Mouse (Mus musculus): ENCODE results near the gene Exosc3. TPM values are rescaled to one million over a fixed set of nuclear protein-coding genes. Genes with fewer than 3 reads are reported as not detected.
A peak's percentile ranks its signal among the peaks of the same experiment; 100 is the strongest.

Gene Exosc3
- polyA plus RNA-seq, 1 experiment from 2014 or later: 52.4 TPM

DNA sequence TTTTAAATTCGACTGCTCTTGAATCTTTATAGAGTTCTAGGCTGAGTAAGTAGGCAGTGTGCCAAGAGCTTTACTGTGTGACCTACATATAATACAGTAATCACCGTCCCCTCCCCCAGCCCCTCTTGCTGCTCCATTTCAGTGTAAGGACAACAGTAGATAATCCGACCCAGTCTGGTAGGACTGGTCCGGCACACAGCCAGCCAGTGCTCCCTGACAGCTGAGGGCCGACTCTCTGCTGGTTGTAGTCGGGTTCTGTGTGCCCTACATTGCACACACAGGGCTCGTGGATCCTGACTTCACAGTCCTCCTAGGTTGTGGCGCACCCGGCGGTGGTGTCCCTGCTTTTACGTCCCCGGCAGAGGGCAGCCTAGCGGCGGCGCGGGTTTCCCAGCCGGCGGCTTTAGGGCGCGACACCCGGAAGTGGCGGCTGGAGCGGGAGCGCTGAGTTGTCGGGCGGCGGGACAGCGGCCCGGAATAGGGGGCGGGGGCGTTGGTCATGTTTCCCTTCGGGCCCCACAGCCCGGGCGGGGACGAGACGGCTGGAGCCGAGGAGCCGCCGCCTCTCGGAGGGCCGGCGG is 773 bp downstream of the Exosc3 start, which contains the start of gene Dcaf10:
Gene Dcaf10 (plus strand): TSS at position 433 of the 581 bp plus-strand sequence.
- Histone ChIP-seq H3K36me3 (ENCODE audit: control insufficient read depth, insufficient read depth, low read length) (0 out of 2 replicates have a peak, but pooled peaks cover 5% of the 10 kb centered on the region), H3K4me2 (ENCODE audit: low read length) (peak within 1 kb of the TSS; percentile 90), H3K9ac (ENCODE audit: low read length) (peak within 1 kb of the TSS; percentile 93), H3K27me3 (replicated peaks; ENCODE audit: control insufficient read depth, insufficient read depth, low read length) (no peaks in the 10 kb centered on the region), H3K9me3 (replicated peaks; ENCODE audit: control insufficient read depth, low read length) (no peaks in the 10 kb centered on the region), H3K27ac (ENCODE audit: low read depth, low read length) (peak within 1 kb of the TSS; percentile 92), H3K4me1 (ENCODE audit: control insufficient read depth, insufficient read depth, low read length) (peaks cover 14% of the 10 kb centered on the region), H3K4me3 (ENCODE audit: low read depth, low read length) (peak within 1 kb of the TSS; percentile 93)
- peak; percentile 90 for ATAC-seq
- DNase-seq (ENCODE audit: low spot score): peak; percentile 91
- WGBS: under 1% methylated on average over 39 of the region's 42 CpGs

DNA sequence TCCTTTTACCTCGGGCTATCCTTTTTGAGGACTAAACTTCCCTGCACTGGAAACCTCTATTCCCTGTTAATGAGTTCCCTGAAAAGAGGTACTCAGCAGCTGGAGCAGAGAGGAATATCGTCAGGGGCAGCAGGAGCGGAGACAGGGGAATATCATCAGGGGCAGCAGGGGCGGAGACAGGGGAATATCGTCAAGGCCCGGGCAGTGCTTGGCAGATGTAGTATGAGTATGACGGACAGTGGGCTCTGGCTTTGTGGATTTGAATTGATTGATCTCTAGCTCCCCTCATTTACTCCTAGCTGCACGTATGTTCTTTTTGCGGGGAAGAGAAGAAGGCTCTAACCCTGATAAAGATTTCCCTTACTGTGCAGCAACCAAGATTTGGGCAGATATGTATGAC is 1.3 kb downstream of the Exosc3 start:
- peak overlapping the region; percentile 93; the same call in 1 of the 2 replicates for H3K9ac ChIP-seq (ENCODE audit: low read length)
- no peaks in the 10 kb centered on the region for H3K9me3 ChIP-seq (replicated peaks; ENCODE audit: control insufficient read depth, low read length)
- no peak for DNase-seq (ENCODE audit: low spot score)
- no peak for ATAC-seq
- H3K4me2 ChIP-seq (ENCODE audit: low read length): peak overlapping the region; percentile 90
- WGBS: 55% methylated on average over 9 of the region's 9 CpGs
- no peaks in the 10 kb centered on the region for H3K27me3 ChIP-seq (replicated peaks; ENCODE audit: control insufficient read depth, insufficient read depth, low read length)
- peak overlapping the region; percentile 93; the same call in 1 of the 2 replicates for H3K4me3 ChIP-seq (ENCODE audit: low read depth, low read length)
- H3K27ac ChIP-seq (ENCODE audit: low read depth, low read length): peak overlapping the region; percentile 92
- peaks cover 14% of the 10 kb centered on the region for H3K4me1 ChIP-seq (ENCODE audit: control insufficient read depth, insufficient read depth, low read length)
- H3K36me3 ChIP-seq (ENCODE audit: control insufficient read depth, insufficient read depth, low read length): 0 out of 2 replicates have a peak, but pooled peaks cover 1% of the 10 kb centered on the region

DNA sequence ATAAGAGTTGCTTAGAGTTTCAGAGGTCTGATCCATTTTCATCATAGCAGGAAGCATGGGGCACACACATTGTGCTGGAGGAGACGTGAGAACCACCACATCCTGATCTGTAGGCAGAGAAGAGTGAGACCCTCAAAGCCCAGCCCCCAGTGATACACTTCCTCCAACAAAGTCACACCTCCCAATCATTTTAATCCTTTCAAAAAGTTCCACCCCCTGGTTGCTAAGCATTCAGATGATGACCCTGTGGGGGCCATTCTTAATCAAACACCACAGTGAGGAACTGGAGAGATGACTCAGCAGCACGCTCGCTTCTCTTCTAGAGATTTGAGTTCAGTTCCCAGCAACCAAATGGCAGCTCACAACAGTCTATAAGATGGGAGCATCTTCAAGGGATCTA is 10.1 kb downstream of the Exosc3 start:
- Histone ChIP-seq H3K9ac (ENCODE audit: low read length) (no peak overlapping the region), H3K9me3 (replicated peaks; ENCODE audit: control insufficient read depth, low read length) (no peaks in the 10 kb centered on the region), H3K4me3 (ENCODE audit: low read depth, low read length) (no peak overlapping the region), H3K27me3 (replicated peaks; ENCODE audit: control insufficient read depth, insufficient read depth, low read length) (no peaks in the 10 kb centered on the region), H3K27ac (ENCODE audit: low read depth, low read length) (no peak overlapping the region), H3K36me3 (ENCODE audit: control insufficient read depth, insufficient read depth, low read length) (no peaks in the 10 kb centered on the region), H3K4me2 (ENCODE audit: low read length) (no peak overlapping the region), H3K4me1 (ENCODE audit: control insufficient read depth, insufficient read depth, low read length) (no peaks in the 10 kb centered on the region)
- no peak for ATAC-seq
- 74% methylated on average over 3 of the region's 3 CpGs for WGBS
- DNase-seq (ENCODE audit: low spot score): no peak

DNA sequence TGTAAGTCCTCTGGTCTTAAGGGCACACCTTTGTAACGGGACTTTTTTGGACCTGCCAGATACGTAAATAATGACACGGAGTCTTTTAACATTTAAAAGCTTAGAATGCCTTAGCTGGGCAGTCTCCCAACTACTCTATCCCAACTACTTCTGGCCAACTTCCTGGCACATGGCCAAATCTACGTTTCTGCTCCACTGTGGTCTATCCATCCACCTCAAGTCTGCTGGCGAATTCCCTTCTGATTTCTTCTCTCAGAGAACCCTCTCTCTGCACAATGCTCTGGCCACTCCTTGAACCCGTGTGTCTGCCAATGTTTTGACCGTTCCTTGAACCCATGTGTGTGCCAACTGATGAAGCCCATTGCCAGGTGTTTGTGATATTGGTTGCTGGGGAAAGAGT is 11.4 kb downstream of the Exosc3 start:
- Histone ChIP-seq H3K36me3 (ENCODE audit: control insufficient read depth, insufficient read depth, low read length) (no peaks in the 10 kb centered on the region), H3K4me3 (ENCODE audit: low read depth, low read length) (no peak overlapping the region), H3K27ac (ENCODE audit: low read depth, low read length) (no peak overlapping the region), H3K4me2 (ENCODE audit: low read length) (no peak overlapping the region), H3K9me3 (replicated peaks; ENCODE audit: control insufficient read depth, low read length) (no peaks in the 10 kb centered on the region), H3K27me3 (replicated peaks; ENCODE audit: control insufficient read depth, insufficient read depth, low read length) (no peaks in the 10 kb centered on the region), H3K4me1 (ENCODE audit: control insufficient read depth, insufficient read depth, low read length) (no peaks in the 10 kb centered on the region), H3K9ac (ENCODE audit: low read length) (no peak overlapping the region)
- ATAC-seq: no peak
- WGBS: 71% methylated on average over 7 of the region's 7 CpGs
- no peak for DNase-seq (ENCODE audit: low spot score)

DNA sequence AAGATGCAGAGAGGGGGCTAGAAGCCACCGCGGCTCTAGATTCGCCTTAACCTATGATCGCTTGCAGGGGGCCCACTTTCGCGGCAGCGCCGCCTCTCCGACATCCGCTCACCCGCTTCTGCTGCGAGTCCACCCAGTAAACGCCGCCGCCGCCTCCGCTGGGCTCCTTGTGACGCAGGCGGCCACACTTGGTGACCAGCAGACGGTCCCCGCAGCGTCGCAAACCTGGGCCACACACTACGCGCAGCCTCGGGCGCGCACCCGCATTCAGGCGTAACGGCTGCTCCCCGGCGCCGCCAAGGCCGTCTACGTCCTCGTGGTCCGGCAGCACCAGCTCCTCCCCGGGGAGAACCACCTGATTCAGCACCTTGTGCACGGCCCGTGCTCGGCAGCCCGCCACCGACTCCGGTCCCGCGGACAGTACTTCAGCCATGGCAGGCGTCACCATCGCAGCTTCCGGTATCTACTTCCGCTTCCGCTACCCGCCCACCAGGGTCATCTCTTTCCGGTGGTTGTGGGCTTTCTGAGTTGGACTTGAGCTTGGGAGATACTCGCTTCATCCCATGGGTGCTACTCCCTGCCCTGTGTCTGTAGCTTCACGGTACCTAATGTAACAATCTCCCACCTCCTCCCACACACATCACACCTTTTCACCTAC is 22.2 kb downstream of the Exosc3 start:
- peak overlapping the region; percentile 86 for H3K4me2 ChIP-seq (ENCODE audit: low read length)
- peaks cover 27% of the 10 kb centered on the region for H3K36me3 ChIP-seq (ENCODE audit: control insufficient read depth, insufficient read depth, low read length)
- H3K9me3 ChIP-seq (replicated peaks; ENCODE audit: control insufficient read depth, low read length): no peaks in the 10 kb centered on the region
- peak overlapping the region; percentile 74 for H3K27ac ChIP-seq (ENCODE audit: low read depth, low read length)
- peak; percentile 84 for DNase-seq (ENCODE audit: low spot score)
- WGBS: under 1% methylated on average over 56 of the region's 56 CpGs
- peak overlapping the region; percentile 94 for H3K4me3 ChIP-seq (ENCODE audit: low read depth, low read length)
- peak; percentile 93 for ATAC-seq
- 0 out of 2 replicates have a peak, but pooled peaks cover 3% of the 10 kb centered on the region for H3K27me3 ChIP-seq (replicated peaks; ENCODE audit: control insufficient read depth, insufficient read depth, low read length)
- H3K9ac ChIP-seq (ENCODE audit: low read length): peak overlapping the region; percentile 91
- H3K4me1 ChIP-seq (ENCODE audit: control insufficient read depth, insufficient read depth, low read length): peaks cover 9% of the 10 kb centered on the region

DNA sequence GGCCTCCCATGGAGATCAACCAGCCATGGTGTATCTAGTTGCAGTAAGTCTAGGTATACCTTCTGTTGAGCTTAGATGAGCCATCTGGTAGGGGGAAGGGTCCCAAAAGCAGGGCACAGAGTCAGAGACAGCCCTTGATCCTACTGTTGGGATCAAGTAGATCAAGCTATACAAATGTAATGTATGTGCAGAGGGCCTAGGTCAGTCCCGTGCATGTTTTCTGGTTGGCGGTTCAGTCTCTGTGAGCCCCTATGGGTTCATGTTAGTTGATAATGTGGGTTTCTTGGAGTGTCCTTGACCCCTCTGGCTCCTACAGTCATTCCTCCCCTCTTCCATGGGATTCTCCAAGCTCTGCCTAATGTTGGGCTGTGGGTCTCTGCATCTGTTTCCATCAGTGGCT is 31.5 kb downstream of the Exosc3 start:
- Histone ChIP-seq H3K27me3 (replicated peaks; ENCODE audit: control insufficient read depth, insufficient read depth, low read length) (no peaks in the 10 kb centered on the region), H3K9ac (ENCODE audit: low read length) (no peak overlapping the region), H3K9me3 (replicated peaks; ENCODE audit: control insufficient read depth, low read length) (no peaks in the 10 kb centered on the region), H3K36me3 (ENCODE audit: control insufficient read depth, insufficient read depth, low read length) (peaks cover 49% of the 10 kb centered on the region), H3K4me1 (ENCODE audit: control insufficient read depth, insufficient read depth, low read length) (no peaks in the 10 kb centered on the region), H3K4me2 (ENCODE audit: low read length) (no peak overlapping the region), H3K27ac (ENCODE audit: low read depth, low read length) (no peak overlapping the region), H3K4me3 (ENCODE audit: low read depth, low read length) (no peak overlapping the region)
- WGBS: 100% methylated on average over 2 of the region's 2 CpGs
- DNase-seq (ENCODE audit: low spot score) (no peak), ATAC-seq (no peak)

DNA sequence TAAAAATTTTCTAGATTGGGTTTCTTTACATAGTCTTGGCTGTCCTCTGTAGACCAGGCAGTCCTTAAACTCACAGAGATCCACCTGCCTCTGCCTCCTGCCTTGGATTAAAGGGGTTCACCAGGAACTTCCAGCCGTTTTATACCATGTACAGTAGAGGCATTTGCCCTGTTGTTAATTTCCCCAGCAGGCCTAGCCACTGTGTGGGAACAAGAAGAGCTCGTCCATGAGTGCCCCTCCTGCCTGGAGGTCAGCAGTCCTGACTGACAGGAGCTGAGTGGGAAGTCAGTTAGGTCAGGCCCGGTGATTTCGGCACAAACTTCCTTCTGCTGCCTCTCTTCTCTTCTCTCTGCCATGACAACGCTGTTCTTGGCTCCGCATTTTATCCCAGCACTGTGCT is 33.9 kb downstream of the Exosc3 start:
- no peak for DNase-seq (ENCODE audit: low spot score)
- ATAC-seq: no peak
- Histone ChIP-seq H3K9me3 (replicated peaks; ENCODE audit: control insufficient read depth, low read length) (no peaks in the 10 kb centered on the region), H3K4me3 (ENCODE audit: low read depth, low read length) (no peak overlapping the region), H3K27me3 (replicated peaks; ENCODE audit: control insufficient read depth, insufficient read depth, low read length) (no peaks in the 10 kb centered on the region), H3K4me2 (ENCODE audit: low read length) (no peak overlapping the region), H3K36me3 (ENCODE audit: control insufficient read depth, insufficient read depth, low read length) (peaks cover 45% of the 10 kb centered on the region), H3K4me1 (ENCODE audit: control insufficient read depth, insufficient read depth, low read length) (no peaks in the 10 kb centered on the region), H3K9ac (ENCODE audit: low read length) (no peak overlapping the region), H3K27ac (ENCODE audit: low read depth, low read length) (no peak overlapping the region)
- WGBS: 93% methylated on average over 6 of the region's 6 CpGs

DNA sequence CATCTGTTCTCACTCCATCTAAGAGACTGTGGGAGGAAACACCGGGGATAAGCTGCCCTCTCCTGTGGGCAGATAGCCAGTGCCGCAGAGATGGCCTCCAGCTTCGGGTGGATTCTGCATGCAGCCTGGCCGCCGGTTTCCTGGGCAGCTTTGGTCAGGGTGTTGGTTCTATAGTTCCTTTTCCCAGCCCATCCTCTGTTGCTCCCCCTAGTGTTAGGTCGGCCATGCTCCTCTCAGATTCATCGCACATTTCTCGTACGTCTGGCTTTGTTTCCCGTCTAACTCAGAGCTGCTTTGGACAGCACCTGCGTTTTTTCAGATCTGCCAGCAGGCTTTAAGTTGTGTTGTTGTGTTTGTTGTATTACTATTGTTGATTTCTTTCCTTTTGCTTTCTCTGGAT is 34.5 kb downstream of the Exosc3 start:
- peak; percentile 33 for DNase-seq (ENCODE audit: low spot score)
- no peak overlapping the region for H3K4me2 ChIP-seq (ENCODE audit: low read length)
- no peak for ATAC-seq
- H3K27ac ChIP-seq (ENCODE audit: low read depth, low read length): no peak overlapping the region
- peaks cover 46% of the 10 kb centered on the region for H3K36me3 ChIP-seq (ENCODE audit: control insufficient read depth, insufficient read depth, low read length)
- no peaks in the 10 kb centered on the region for H3K9me3 ChIP-seq (replicated peaks; ENCODE audit: control insufficient read depth, low read length)
- H3K4me1 ChIP-seq (ENCODE audit: control insufficient read depth, insufficient read depth, low read length): no peaks in the 10 kb centered on the region
- no peak overlapping the region for H3K9ac ChIP-seq (ENCODE audit: low read length)
- H3K27me3 ChIP-seq (replicated peaks; ENCODE audit: control insufficient read depth, insufficient read depth, low read length): no peaks in the 10 kb centered on the region
- no peak overlapping the region for H3K4me3 ChIP-seq (ENCODE audit: low read depth, low read length)
- WGBS: 29% methylated on average over 11 of the region's 11 CpGs

DNA sequence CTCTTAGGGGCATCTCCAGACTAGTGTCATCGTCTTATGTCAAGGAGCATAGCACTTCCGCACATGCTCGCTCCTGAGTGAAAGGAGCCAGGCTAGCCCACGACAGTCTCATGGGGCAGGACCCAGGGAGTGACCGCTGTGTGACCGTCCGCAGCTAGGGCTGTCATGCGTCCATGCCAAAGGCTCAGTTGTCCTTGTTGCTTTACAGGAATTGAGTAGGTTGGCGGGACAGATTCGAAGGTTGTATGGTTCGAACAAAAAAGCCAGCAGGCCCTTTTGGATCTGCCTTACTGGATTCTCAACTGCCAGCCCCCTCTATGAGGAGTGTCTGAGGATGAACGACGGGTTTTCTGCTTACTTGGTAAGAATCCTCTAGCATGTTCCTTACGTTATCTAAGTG is 37.0 kb downstream of the Exosc3 start:
- Histone ChIP-seq H3K36me3 (ENCODE audit: control insufficient read depth, insufficient read depth, low read length) (peaks cover 70% of the 10 kb centered on the region), H3K4me2 (ENCODE audit: low read length) (no peak overlapping the region), H3K4me1 (ENCODE audit: control insufficient read depth, insufficient read depth, low read length) (no peaks in the 10 kb centered on the region), H3K4me3 (ENCODE audit: low read depth, low read length) (no peak overlapping the region), H3K27me3 (replicated peaks; ENCODE audit: control insufficient read depth, insufficient read depth, low read length) (no peaks in the 10 kb centered on the region), H3K9me3 (replicated peaks; ENCODE audit: control insufficient read depth, low read length) (no peaks in the 10 kb centered on the region), H3K9ac (ENCODE audit: low read length) (no peak overlapping the region), H3K27ac (ENCODE audit: low read depth, low read length) (no peak overlapping the region)
- DNase-seq (ENCODE audit: low spot score): no peak
- 98% methylated on average over 14 of the region's 14 CpGs for WGBS
- ATAC-seq: no peak
